Mouse (Mus musculus): ENCODE data around the gene Rxrb. TPM values are rescaled to one million over a fixed set of nuclear protein-coding genes. Genes with fewer than 3 reads are reported as not detected.

The Rxrb gene
- polyA plus RNA-seq, 1 experiment from 2014 or later, result 53.0 TPM

DNA sequence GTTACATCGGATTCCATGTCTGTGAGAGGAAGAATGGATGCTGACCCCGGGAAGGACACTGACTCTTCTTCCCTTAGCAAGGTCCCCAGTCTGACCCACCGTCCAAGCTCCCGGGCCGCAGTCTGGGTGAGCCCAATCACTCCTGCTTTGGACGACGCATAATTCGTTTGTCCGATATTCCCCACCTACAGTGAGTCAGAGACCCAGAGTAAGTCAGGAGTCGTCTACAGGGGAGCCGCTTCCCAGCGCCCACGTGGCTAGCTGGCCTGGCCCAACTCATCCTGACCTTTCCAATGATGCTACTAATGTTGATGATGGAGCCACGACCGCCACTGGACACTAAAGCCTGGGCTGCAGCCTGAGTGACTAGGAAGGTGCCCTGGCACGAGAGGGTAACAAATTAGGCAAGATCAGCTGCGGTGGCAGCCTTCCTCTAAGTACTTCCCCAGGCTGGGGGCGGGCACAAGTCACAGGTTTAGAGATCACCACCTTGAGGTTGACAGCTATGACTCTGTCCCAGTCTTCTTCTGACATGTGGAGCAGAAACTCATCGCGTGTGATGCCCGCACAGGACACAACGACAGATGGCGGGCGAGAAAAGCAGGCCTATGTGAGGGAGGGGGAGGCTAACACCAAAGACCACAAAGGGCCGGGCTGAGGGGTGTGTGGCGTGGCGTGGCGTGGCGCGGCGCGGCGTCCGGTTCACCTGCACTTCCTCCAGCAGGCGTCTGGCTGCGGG lies 4.5 kb upstream of the Rxrb start:
- ATAC-seq (replicated peaks; ENCODE audit: low FRiP score), result no peak; the same call in 1 of the 2 replicates
- 7% methylated on average over 36 of the region's 36 CpGs for WGBS
- Histone ChIP-seq H3K27ac (peak overlapping the region; percentile 86), H3K36me3 (peaks cover 35% of the 10 kb centered on the region), H3K4me3 (replicated peaks) (peak overlapping the region; percentile 90), H3K9me3 (replicated peaks) (no peaks in the 10 kb centered on the region), H3K4me1 (peaks cover 63% of the 10 kb centered on the region), H3K9ac (peak overlapping the region; percentile 77), H3K27me3 (no peaks in the 10 kb centered on the region), H3K4me2 (peak overlapping the region; percentile 94)

DNA sequence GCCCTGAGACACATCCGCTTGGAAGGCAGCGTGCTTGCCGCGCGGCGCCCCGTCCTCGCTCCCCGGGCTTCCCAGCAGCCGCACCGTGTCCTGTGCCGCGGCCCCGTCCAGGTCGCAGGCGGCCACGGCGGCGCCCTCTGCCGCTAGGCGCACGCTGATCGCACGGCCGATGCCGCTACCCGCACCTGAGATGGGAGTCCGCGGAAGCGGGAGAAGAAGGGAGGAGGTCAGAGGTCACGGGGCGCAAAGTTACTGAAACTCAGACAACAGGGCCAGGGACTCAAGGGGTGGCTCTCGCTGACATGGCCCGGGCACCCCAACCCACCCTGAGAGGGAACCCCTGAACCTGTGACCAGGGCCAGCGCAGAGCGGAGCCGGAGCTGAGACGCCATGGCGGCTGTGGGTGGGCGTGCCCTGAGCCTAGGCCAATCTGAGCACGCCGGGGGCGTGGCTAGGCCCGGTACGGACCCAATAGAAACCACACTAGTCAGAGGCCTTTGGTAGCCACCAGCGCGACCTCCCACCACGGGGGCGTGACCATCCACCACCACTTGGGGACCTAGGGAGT lies 3.9 kb upstream of the Rxrb start, which contains the start of gene H2-Ke6:
TSS of gene H2-Ke6 (minus strand) at position 405 of the 568 bp plus-strand sequence.
- ATAC-seq (replicated peaks; ENCODE audit: low FRiP score), result peak; percentile 80
- Histone ChIP-seq H3K9ac (peak within 1 kb of the TSS; percentile 77), H3K27me3 (no peaks in the 10 kb centered on the region), H3K9me3 (replicated peaks) (no peaks in the 10 kb centered on the region), H3K36me3 (peaks cover 28% of the 10 kb centered on the region), H3K27ac (peak within 1 kb of the TSS; percentile 86), H3K4me3 (replicated peaks) (peak within 1 kb of the TSS; percentile 90), H3K4me2 (peak within 1 kb of the TSS; percentile 94), H3K4me1 (peaks cover 66% of the 10 kb centered on the region)
- under 1% methylated on average over 49 of the region's 49 CpGs for WGBS

DNA sequence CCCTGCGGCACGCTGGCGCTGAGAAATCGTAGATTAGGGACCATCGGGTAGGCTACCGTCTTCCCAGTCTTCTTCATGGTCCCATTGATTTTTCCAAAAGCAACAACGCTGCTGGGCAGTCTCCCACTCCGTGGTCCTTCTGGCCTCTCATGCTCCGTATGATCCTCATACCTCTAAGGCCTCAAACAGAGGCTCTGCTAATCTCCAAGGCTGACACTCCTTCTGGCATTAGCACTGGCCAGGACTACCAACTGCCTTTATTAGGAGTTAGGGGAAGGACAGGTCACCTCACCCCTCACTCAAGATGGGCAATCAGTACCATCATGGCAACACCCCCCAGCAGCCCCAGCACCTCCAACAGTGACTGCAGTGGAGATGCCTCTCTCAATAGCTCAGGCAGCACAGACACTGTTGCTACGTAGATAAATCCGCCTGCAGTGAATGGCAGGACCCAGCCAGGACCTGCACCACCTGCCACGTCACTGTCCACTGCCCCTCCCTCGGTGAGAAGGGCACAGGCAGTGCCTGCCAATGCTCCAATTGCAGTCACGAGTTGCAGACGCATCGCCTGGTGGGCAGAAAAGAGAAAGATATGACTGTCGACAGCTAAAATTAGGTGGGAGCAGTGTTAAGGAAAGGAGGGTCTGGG lies 3.0 kb upstream of the Rxrb start:
- no peak overlapping the region for H3K9ac ChIP-seq
- peak overlapping the region; percentile 86 for H3K27ac ChIP-seq
- H3K36me3 ChIP-seq, result peaks cover 23% of the 10 kb centered on the region
- no peaks in the 10 kb centered on the region for H3K27me3 ChIP-seq
- WGBS, result 76% methylated on average over 17 of the region's 17 CpGs
- peak overlapping the region; percentile 94 for H3K4me2 ChIP-seq
- no peaks in the 10 kb centered on the region for H3K9me3 ChIP-seq (replicated peaks)
- peak overlapping the region; percentile 90 for H3K4me3 ChIP-seq (replicated peaks)
- no peak for ATAC-seq (replicated peaks; ENCODE audit: low FRiP score)
- peaks cover 74% of the 10 kb centered on the region for H3K4me1 ChIP-seq

DNA sequence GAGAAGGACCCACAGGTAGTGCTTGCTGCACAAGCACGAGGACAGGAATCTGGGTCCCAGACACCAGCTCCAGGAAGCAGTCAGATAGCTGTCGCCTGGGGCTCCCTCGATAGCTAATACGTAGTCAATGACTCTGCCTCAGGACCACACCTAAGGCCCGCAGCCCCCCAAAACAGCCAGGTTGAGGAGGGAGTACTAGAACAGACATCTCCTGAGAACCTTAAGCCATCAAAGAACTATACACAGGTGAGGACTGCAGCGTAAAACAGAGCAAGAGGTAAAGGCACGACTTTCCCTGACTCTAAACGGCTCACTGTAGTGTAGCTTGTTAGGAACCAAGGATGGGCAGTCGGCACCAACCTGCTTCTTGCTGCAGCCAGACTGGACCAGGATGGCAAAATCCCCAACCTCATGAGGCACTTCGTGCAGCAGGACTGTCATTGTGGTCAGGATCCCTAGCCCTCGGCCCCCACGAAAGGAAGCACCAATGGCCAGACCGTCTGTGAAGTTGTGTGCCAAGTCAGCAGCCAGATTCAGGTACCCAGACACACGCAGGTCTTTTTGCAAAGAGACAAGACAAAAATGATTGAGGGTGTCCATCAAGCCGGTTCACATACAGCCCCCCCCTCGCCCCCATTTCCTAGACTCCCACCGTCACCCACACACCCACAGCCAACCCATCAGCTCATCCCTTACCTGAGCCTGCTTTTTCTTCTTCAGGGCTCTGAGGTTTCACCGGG lies 2.3 kb upstream of the Rxrb start:
- Histone ChIP-seq H3K4me1 (peaks cover 70% of the 10 kb centered on the region), H3K4me3 (replicated peaks) (peak overlapping the region; percentile 75), H3K9ac (peak overlapping the region; percentile 92; the same call in 1 of the 2 replicates)

DNA sequence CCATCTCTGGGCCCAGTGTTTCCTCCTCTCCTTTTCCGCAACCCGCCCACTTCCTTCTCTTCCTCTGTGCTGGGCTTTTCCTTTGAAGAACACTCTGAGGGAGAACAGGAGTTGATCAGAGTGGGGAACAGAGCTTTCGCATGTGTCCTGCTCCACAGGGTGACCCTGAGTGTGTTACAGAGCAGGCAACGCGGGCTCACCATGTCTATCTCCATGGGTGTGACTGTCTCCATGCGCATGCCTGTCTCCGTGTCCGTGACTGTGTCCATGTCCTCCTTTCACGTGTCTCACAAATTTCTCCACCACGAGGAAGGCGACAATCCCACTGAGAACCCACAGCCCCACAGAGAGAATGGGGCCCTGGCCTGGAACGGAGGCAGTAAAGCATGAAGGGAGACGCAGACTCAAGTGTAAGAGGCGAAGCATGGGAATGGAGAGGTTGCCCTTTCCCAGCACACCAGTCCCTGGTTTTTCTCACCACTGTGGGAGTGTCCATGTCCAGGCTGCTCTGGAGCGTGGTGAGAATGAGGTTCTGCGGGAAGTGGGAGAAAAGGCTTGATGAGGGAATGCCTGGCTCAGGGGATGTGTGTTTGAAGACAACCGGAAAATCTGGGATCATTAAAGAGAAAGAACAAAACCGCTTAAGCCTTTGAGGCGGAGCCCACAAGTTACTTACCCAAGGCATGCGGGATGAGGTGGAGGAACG lies 1.6 kb upstream of the Rxrb start:
- Histone ChIP-seq H3K9ac (peak overlapping the region; percentile 92), H3K36me3 (peaks cover 33% of the 10 kb centered on the region), H3K4me2 (peak overlapping the region; percentile 81), H3K4me3 (replicated peaks) (peak overlapping the region; percentile 75), H3K9me3 (replicated peaks) (no peaks in the 10 kb centered on the region), H3K27me3 (no peaks in the 10 kb centered on the region), H3K27ac (peak overlapping the region; percentile 99), H3K4me1 (peaks cover 68% of the 10 kb centered on the region)
- no peak for ATAC-seq (replicated peaks; ENCODE audit: low FRiP score)
- WGBS, result 64% methylated on average over 21 of the region's 21 CpGs

More for the DNA sequence above, 2.3 kb upstream of the Rxrb start:
- peaks cover 28% of the 10 kb centered on the region for H3K36me3 ChIP-seq
- H3K4me2 ChIP-seq, result peak overlapping the region; percentile 81
- H3K9me3 ChIP-seq (replicated peaks), result no peaks in the 10 kb centered on the region
- no peaks in the 10 kb centered on the region for H3K27me3 ChIP-seq
- peak overlapping the region; percentile 99 for H3K27ac ChIP-seq
- ATAC-seq (replicated peaks; ENCODE audit: low FRiP score), result no peak
- WGBS, result 88% methylated on average over 18 of the region's 18 CpGs

DNA sequence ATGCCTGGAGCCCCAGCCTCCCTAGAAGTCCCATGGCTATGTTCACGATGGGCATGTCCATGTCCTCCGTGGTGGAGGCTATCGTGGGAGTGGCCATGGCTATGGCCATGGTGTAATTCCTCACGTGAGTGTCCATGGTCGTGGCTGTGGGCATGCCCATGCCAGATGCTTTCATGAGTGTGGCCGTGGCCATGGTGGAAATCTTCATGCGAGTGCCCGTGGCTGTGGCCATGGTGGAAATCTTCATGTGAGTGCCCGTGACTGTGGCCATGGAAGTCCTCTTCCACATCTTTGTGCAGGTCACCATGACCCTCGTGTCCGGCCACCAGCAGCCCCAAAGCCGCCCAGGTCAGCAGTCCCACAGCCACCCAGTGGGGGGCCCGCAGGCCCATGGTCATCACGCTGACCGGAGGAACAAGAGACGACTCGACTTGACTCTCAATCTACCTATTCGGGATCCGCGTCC lies 718 bp upstream of the Rxrb start:
- peaks cover 59% of the 10 kb centered on the region for H3K4me1 ChIP-seq
- 4% methylated on average over 20 of the region's 20 CpGs for WGBS
- ATAC-seq (replicated peaks; ENCODE audit: low FRiP score), result peak; percentile 2; the same call in 1 of the 2 replicates

DNA sequence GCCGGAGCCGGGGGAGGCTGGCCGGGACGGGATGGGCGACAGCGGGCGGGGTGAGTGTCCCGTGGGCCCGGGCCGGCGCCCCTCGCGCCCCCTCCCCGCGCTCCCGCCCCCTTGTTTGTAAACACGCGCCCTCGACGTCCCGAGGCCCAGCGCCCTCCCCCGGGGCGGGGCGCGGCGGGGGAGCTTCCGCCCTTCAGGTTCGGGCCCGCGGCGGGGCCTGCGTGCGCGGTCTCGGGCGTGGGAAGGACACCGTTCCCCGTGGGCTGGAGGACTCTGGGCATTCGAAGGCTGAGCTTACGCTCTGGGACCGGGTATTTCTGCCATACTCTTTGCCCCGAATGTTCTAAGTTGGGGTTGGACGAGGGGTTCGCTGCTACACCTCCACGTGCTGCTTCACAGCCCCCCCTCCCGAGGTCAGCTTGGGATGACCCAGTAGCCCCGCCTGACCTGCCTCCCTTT lies 591 bp downstream of the Rxrb start:
- peaks cover 54% of the 10 kb centered on the region for H3K36me3 ChIP-seq
- WGBS, result under 1% methylated on average over 36 of the region's 48 CpGs

More for the DNA sequence above, 718 bp upstream of the Rxrb start:
- H3K4me3 ChIP-seq (replicated peaks), result peak overlapping the region; percentile 75
- H3K9ac ChIP-seq, result peak overlapping the region; percentile 92
- H3K27me3 ChIP-seq, result no peaks in the 10 kb centered on the region
- peaks cover 41% of the 10 kb centered on the region for H3K36me3 ChIP-seq
- no peaks in the 10 kb centered on the region for H3K9me3 ChIP-seq (replicated peaks)
- peak overlapping the region; percentile 81 for H3K4me2 ChIP-seq
- H3K27ac ChIP-seq, result peak overlapping the region; percentile 99

DNA sequence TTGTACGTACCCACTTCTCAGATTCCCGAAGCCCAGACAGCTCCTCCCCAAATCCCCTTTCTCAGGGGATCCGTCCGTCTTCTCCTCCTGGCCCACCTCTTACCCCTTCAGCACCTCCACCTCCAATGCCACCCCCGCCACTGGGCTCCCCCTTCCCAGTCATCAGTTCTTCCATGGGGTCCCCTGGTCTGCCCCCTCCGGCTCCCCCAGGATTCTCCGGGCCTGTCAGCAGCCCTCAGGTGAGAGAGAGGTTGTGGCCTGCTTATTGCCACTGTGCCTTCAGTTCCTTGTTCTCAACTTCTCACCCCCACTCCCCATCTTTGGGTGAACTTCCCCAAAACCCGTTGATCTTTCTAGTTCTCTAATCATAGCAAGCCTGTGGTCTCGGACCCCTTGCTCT lies 1.2 kb downstream of the Rxrb start:
- Histone ChIP-seq H3K9ac (peak overlapping the region; percentile 92), H3K27me3 (peaks cover 6% of the 10 kb centered on the region; the same call in 1 of the 2 replicates), H3K4me1 (peaks cover 42% of the 10 kb centered on the region), H3K4me3 (replicated peaks) (peak overlapping the region; percentile 75), H3K27ac (peak overlapping the region; percentile 99; the same call in 1 of the 2 replicates), H3K9me3 (replicated peaks) (no peaks in the 10 kb centered on the region), H3K4me2 (peak overlapping the region; percentile 74), H3K36me3 (peaks cover 60% of the 10 kb centered on the region)
- no peak for ATAC-seq (replicated peaks; ENCODE audit: low FRiP score)
- 43% methylated on average over 9 of the region's 9 CpGs for whole genome bisulfite sequencing

More for the DNA sequence above, 591 bp downstream of the Rxrb start:
- no peaks in the 10 kb centered on the region for H3K27me3 ChIP-seq
- H3K9ac ChIP-seq, result peak overlapping the region; percentile 92
- H3K9me3 ChIP-seq (replicated peaks), result no peaks in the 10 kb centered on the region
- H3K4me3 ChIP-seq (replicated peaks), result peak overlapping the region; percentile 75
- peak overlapping the region; percentile 74 for H3K4me2 ChIP-seq
- H3K4me1 ChIP-seq, result peaks cover 46% of the 10 kb centered on the region
- peak overlapping the region; percentile 99 for H3K27ac ChIP-seq
- 0 out of 2 replicates have a peak, but pooled peaks have one; percentile 3 for ATAC-seq (replicated peaks; ENCODE audit: low FRiP score)

DNA sequence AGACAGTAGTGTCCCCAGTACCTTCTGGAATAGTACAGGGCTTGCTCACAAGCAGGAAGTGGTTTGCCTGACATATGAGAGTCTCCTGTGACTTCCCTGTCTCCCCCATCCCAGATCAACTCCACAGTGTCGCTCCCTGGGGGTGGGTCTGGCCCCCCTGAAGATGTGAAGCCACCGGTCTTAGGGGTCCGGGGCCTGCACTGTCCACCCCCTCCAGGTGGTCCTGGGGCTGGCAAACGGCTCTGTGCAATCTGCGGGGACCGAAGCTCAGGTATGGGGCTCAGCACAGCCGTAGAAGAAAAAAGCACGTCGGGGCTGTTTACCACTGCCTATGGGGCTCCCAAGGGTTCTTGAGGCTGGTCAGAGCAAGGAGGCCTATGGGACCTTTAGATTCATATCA lies 1.8 kb downstream of the Rxrb start:
- 91% methylated on average over 9 of the region's 9 CpGs for WGBS
- H3K36me3 ChIP-seq, result peaks cover 61% of the 10 kb centered on the region
- no peak for ATAC-seq (replicated peaks; ENCODE audit: low FRiP score)
- H3K4me1 ChIP-seq, result peaks cover 42% of the 10 kb centered on the region
- no peak overlapping the region for H3K9ac ChIP-seq
- H3K27ac ChIP-seq, result 0 out of 2 replicates have a peak overlapping the region, but pooled peaks have one; percentile 99
- H3K27me3 ChIP-seq, result peaks cover 9% of the 10 kb centered on the region; the same call in 1 of the 2 replicates
- H3K4me3 ChIP-seq (replicated peaks), result peak overlapping the region; percentile 75
- peak overlapping the region; percentile 74 for H3K4me2 ChIP-seq
- no peaks in the 10 kb centered on the region for H3K9me3 ChIP-seq (replicated peaks)

DNA sequence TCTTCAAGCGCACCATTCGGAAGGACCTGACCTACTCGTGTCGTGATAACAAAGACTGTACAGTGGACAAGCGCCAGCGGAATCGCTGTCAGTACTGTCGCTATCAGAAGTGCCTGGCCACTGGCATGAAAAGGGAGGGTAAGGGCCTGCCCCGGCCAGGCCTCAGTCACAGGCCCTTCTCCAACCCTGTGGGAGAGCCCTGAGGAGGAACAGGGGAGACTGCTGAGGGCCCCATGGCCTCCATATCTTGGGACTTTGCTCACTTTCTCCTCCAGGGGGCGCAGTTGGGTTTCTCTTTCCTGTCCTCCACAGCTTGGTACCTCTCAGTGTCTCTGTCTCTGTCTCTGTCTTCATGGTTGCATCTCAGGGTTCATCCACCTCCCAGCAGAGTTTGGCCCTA lies 2.5 kb downstream of the Rxrb start:
- H3K27me3 ChIP-seq, result peaks cover 14% of the 10 kb centered on the region
- H3K4me1 ChIP-seq, result peaks cover 42% of the 10 kb centered on the region
- H3K27ac ChIP-seq, result no peak overlapping the region
- no peak overlapping the region for H3K4me2 ChIP-seq
- H3K9me3 ChIP-seq (replicated peaks), result no peaks in the 10 kb centered on the region
- no peak overlapping the region for H3K4me3 ChIP-seq (replicated peaks)
- no peak for ATAC-seq (replicated peaks; ENCODE audit: low FRiP score)
- H3K9ac ChIP-seq, result no peak overlapping the region
- peaks cover 55% of the 10 kb centered on the region for H3K36me3 ChIP-seq
- 80% methylated on average over 10 of the region's 10 CpGs for WGBS

DNA sequence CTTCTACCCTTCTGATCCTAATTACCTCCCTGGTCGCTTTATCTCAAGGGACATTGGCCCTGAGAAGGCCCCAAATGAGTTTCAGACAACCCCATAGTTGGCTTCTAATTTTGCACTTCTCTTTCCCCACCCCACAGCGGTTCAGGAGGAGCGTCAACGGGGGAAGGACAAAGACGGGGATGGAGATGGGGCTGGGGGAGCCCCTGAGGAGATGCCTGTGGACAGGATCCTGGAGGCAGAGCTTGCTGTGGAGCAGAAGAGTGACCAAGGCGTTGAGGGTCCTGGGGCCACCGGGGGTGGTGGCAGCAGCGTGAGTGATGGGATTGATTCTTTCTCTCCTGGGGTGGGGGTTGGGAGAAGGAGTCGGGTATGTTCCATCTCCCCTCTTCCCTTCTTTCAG lies 3.9 kb downstream of the Rxrb start:
- Histone ChIP-seq H3K4me2 (no peak overlapping the region), H3K36me3 (peaks cover 41% of the 10 kb centered on the region), H3K27ac (no peak overlapping the region), H3K9ac (no peak overlapping the region), H3K4me1 (peaks cover 41% of the 10 kb centered on the region), H3K27me3 (peaks cover 27% of the 10 kb centered on the region), H3K9me3 (replicated peaks) (no peaks in the 10 kb centered on the region), H3K4me3 (replicated peaks) (no peak overlapping the region)
- ATAC-seq (replicated peaks; ENCODE audit: low FRiP score), result no peak
- WGBS, result 90% methylated on average over 9 of the region's 9 CpGs
